Mouse (Mus musculus) adrenal gland, adult 2 months (tissue): ENCODE data around the gene Nos1. TPM values are rescaled to one million over a fixed set of nuclear protein-coding genes. Genes with fewer than 3 reads are reported as not detected.

ENCODE experiments used
- DNase-seq: peaks from one replicate; pipeline ENCODE4 v3.0.0; 2021
- polyA plus RNA-seq: library from polyadenylated mRNA; depleted of rRNA; stranded (reverse); fragments of >200 nt; gene quantifications from 2 replicates; pipeline ENCODE4 v1.2.3, GENCODE M21; 2012
- total RNA-seq, 2 experiments: library from RNA; stranded (reverse); gene quantifications; 2 replicates each; pipeline ENCODE4 v1.2.3; 2021

The Nos1 gene
- total and polyA plus RNA-seq, 3 experiments: 0.13 to 0.35 (median 0.24) TPM

- peak; percentile 28 for DNase-seq
Observed at GRCm38 (mm10) chr5:117955675-117956420, 175.0 kb downstream of the Nos1 start.

GRCm38 (mm10) chr5:117964750-117965149, 183.9 kb downstream of the Nos1 start:
- no peak for DNase-seq

GRCm38 (mm10) chr5:117966956-117967355, 186.1 kb downstream of the Nos1 start:
- no peak for DNase-seq

- DNase-seq: no peak
Observed at GRCm38 (mm10) chr5:117967659-117968069, 186.8 kb downstream of the Nos1 start.

- DNase-seq: no peak
Observed at GRCm38 (mm10) chr5:117969681-117970427, 189.0 kb downstream of the Nos1 start.

GRCm38 (mm10) chr5:117976263-117976656, 195.4 kb downstream of the Nos1 start:
- no peak for DNase-seq

- peak; percentile 99 for DNase-seq
Observed at GRCm38 (mm10) chr5:117976657-117977500, 196.0 kb downstream of the Nos1 start, which contains the start of gene Fbxo21. Gene Fbxo21 (plus strand): TSS chr5:117976730.

- DNase-seq: peak; percentile 59
Observed at GRCm38 (mm10) chr5:117977501-117978158, 196.8 kb downstream of the Nos1 start.

- peak; percentile 60 for DNase-seq
Observed at GRCm38 (mm10) chr5:117978159-117978697, 197.4 kb downstream of the Nos1 start.

GRCm38 (mm10) chr5:117979082-117979481, 198.2 kb downstream of the Nos1 start:
- DNase-seq: no peak

- no peak for DNase-seq
Observed at GRCm38 (mm10) chr5:117980921-117981320, 200.1 kb downstream of the Nos1 start.

GRCm38 (mm10) chr5:117981943-117982342, 201.1 kb downstream of the Nos1 start:
- DNase-seq: no peak

- DNase-seq: no peak
Observed at GRCm38 (mm10) chr5:117986327-117986726, 205.5 kb downstream of the Nos1 start.

- no peak for DNase-seq
Observed at GRCm38 (mm10) chr5:117987891-117988290, 207.1 kb downstream of the Nos1 start.

- DNase-seq: peak; percentile 56
Observed at GRCm38 (mm10) chr5:117988367-117988766, 207.5 kb downstream of the Nos1 start.

- DNase-seq: peak; percentile 75
Observed at GRCm38 (mm10) chr5:117989773-117990172, 208.9 kb downstream of the Nos1 start.

GRCm38 (mm10) chr5:117990957-117991356, 210.1 kb downstream of the Nos1 start:
- DNase-seq: peak; percentile 65

- no peak for DNase-seq
Observed at GRCm38 (mm10) chr5:117993550-117993949, 212.7 kb downstream of the Nos1 start.

GRCm38 (mm10) chr5:117995372-117995901, 214.6 kb downstream of the Nos1 start:
- peak; percentile 73 for DNase-seq

- DNase-seq: peak; percentile 60
Observed at GRCm38 (mm10) chr5:117995911-117996310, 215.1 kb downstream of the Nos1 start.

- DNase-seq: no peak
Observed at GRCm38 (mm10) chr5:117996581-117996980, 215.7 kb downstream of the Nos1 start.
